ENCODE assay signal across 19 mouse cellular contexts in genomic region chr12:105188980-105189379, GRCm38 (mm10). TPM values are rescaled to one million over a fixed set of nuclear protein-coding genes. Genes with fewer than 3 reads are reported as not detected.
A peak's percentile ranks its signal among the peaks of the same experiment; 100 is the strongest.
DNase-seq lines count a peak whose midpoint lies in the region; ATAC-seq and TF ChIP-seq lines count a peak whose summit lies in the region.
"Not testable (repeated sequence)": the region's sequence is repeated elsewhere in the genome, so short reads cannot be mapped to it uniquely, and the experiment has no call there.
"Had no signal": no experiment of that assay in that cellular context is flagged by ENCODE, and none has a peak within 500 bp of the region (broad histone marks: within the 10 kb centered on the region; RNA-seq: fewer than 3 reads in every experiment).

No protein-coding gene starts in this region.

- TF ChIP-seq CTCF in CH12.LX (conservative IDR thresholded peaks at IDR 0.05 in 1 of 2, IDR thresholded peaks at IDR 0.05 in 1 of 2; ENCODE audit: low read depth in 2 of 2, low read length in 2 of 2), result peak; percentile 21 to 34
- TF ChIP-seq CTCF in bone marrow, adult 2 months (IDR thresholded peaks at IDR 0.05; ENCODE audit: control insufficient read depth, insufficient read depth, low read length), result peak; percentile 17; the same call in 1 of the 2 replicates
- TF ChIP-seq CTCF in liver, postnatal 0 days (IDR thresholded peaks at IDR 0.05; ENCODE audit: low read depth), result peak; percentile 54
- TF ChIP-seq CTCF in midbrain, postnatal 0 days (IDR thresholded peaks at IDR 0.05), result peak; percentile 35

- not testable (repeated sequence) for H3K4me3 ChIP-seq in CH12.LX (replicated peaks in 1 of 3; ENCODE audit: low read depth in 2 of 3, low read length in 2 of 3, poor library complexity in 1 of 3); bone marrow, adult 2 months (replicated peaks; ENCODE audit: control insufficient read depth, low read depth, low read length); liver, postnatal 0 days (ENCODE audit: low read depth, low read length); midbrain, postnatal 0 days (ENCODE audit: low read depth, low read length)

- WGBS in bone marrow, adult 2 months, result 30% methylated on average over 2 of the region's 2 CpGs
- WGBS in liver, postnatal 0 days (ENCODE audit: insufficient replicate concordance), result 33% methylated on average over 2 of the region's 2 CpGs
- 61% methylated on average over 2 of the region's 2 CpGs for WGBS in midbrain, postnatal 0 days

- not testable (repeated sequence) for H3K27ac ChIP-seq in CH12.LX (ENCODE audit: insufficient read depth, low read depth); bone marrow, adult 2 months (ENCODE audit: control insufficient read depth, insufficient read depth, low read depth, low read length, poor library complexity); liver, postnatal 0 days (ENCODE audit: low read depth); midbrain, postnatal 0 days (ENCODE audit: low read depth, low read length)

- not testable (repeated sequence) for H3K9ac ChIP-seq in CH12.LX (ENCODE audit: insufficient read depth, low read depth); liver, postnatal 0 days (replicated peaks); midbrain, postnatal 0 days (replicated peaks; ENCODE audit: low read length, poor library complexity, severe bottlenecking)

- H3K4me2 ChIP-seq in CH12.LX (ENCODE audit: insufficient read depth, low read depth, poor library complexity, severe bottlenecking); liver, postnatal 0 days (ENCODE audit: low read depth, low read length); midbrain, postnatal 0 days (ENCODE audit: low read depth, low read length, poor library complexity, severe bottlenecking): not testable (repeated sequence)

- H3K79me2 ChIP-seq in CH12.LX (replicated peaks; ENCODE audit: control insufficient read depth, extremely low read depth, insufficient read depth, poor library complexity, severe bottlenecking), result not testable (repeated sequence)

- TF ChIP-seq RAD21 in CH12.LX (IDR thresholded peaks at IDR 0.05; ENCODE audit: low read depth, low read length), result not testable (repeated sequence)

- DNase-seq in CH12.LX (ENCODE audit: extremely low read depth); liver, postnatal 0 days; midbrain, postnatal 0 days (ENCODE audit: low spot score): not testable (repeated sequence)
- peak; percentile 15 to 30 for DNase-seq in kidney, postnatal 4 days
- DNase-seq in testis, postnatal 10 days (ENCODE audit: low spot score), result peak; percentile 47

- dilution Hi-C loops in CH12.LX (cut with MboI; ENCODE audit: extremely low pct_ligation_motif_present, extremely low pct_unique_long_range_greater_than_20kb, low sequenced_read_pairs), result not testable (repeated sequence)

- peak; percentile 38; the same call in 1 of the 2 replicates for ATAC-seq in frontal cortex, adult (ENCODE audit: low TSS enrichment)
- ATAC-seq in hematopoietic stem cell, adult 5-6 weeks (replicated peaks in 1 of 2; ENCODE audit: insufficient read depth in 1 of 2, low FRiP score in 2 of 2, low TSS enrichment in 1 of 2, low read depth in 1 of 2, poor library complexity in 2 of 2, severe bottlenecking in 2 of 2), result peak; percentile 76 to 85; a peak in 3 of 4 replicates
- not testable (repeated sequence) for ATAC-seq in liver, postnatal 0 days; midbrain, postnatal 0 days (ENCODE audit: low FRiP score)

- TF ChIP-seq POLR2A in CH12.LX (IDR thresholded peaks at IDR 0.05; ENCODE audit: low read depth, low read length); bone marrow, adult 2 months (IDR thresholded peaks at IDR 0.05; ENCODE audit: borderline replicate concordance, control insufficient read depth, low read depth, low read length): not testable (repeated sequence)

- not testable (repeated sequence) for TF ChIP-seq EP300 in CH12.LX (IDR thresholded peaks at IDR 0.05; ENCODE audit: low read length); liver, postnatal 0 days (IDR thresholded peaks at IDR 0.05; ENCODE audit: low read depth)

- not testable (repeated sequence) for H3K4me1 ChIP-seq in CH12.LX (ENCODE audit: control insufficient read depth in 1 of 2, insufficient read depth in 2 of 2); bone marrow, adult 2 months (ENCODE audit: control insufficient read depth, insufficient read depth, low read length); liver, postnatal 0 days (ENCODE audit: insufficient read depth); midbrain, postnatal 0 days (ENCODE audit: insufficient read depth, low read length)

- in situ Hi-C loops in CH12.LX (cut with MboI; ENCODE audit: low pct_ligation_motif_present, low pct_unique_long_range_greater_than_20kb, low sequenced_read_pairs), result not testable (repeated sequence)

- H3K36me3 ChIP-seq in CH12.LX (replicated peaks in 1 of 2; ENCODE audit: control insufficient read depth in 1 of 2, insufficient read depth in 1 of 2, low read length in 1 of 2); liver, postnatal 0 days (replicated peaks; ENCODE audit: insufficient read depth, low read length); midbrain, postnatal 0 days (ENCODE audit: insufficient read depth, low read length): not testable (repeated sequence)

- H3K27me3 ChIP-seq in CH12.LX (replicated peaks), result peaks cover 14% of the 10 kb centered on the region
- not testable (repeated sequence) for H3K27me3 ChIP-seq in liver, postnatal 0 days (ENCODE audit: insufficient read depth, low read length); midbrain, postnatal 0 days (ENCODE audit: insufficient read depth, low read length)

- H3K9me3 ChIP-seq in CH12.LX (replicated peaks; ENCODE audit: low read length); liver, postnatal 0 days (ENCODE audit: low read length); midbrain, postnatal 0 days (ENCODE audit: low read length): not testable (repeated sequence)

RNA-seq across cellular contexts. Expression of gene Tcl1b3, which starts 1.9 kb away (rescaled TPM):
- not detected in 2 replicates for total RNA-seq in CH12.LX (2012; rRNA removed)
- not detected in 2 replicates for total RNA-seq in CH12.LX (2014; rRNA removed)
- polyA plus RNA-seq in CH12.LX (2012; ENCODE audit: insufficient read length, low read depth), result not detected in 2 replicates
- polyA plus RNA-seq in bone marrow, adult 2 months (2011; ENCODE audit: insufficient read depth, insufficient read length, low replicate concordance, missing spikeins), result not detected in 2 replicates
- total RNA-seq in hematopoietic stem cell, adult 5-6 weeks (2017), result not detected in 2 replicates
- not detected in 2 replicates for polyA plus RNA-seq in liver, postnatal 0 days (2015; fragmentation: Nextera tagmentation; extraction: Ambion mirVana)
- total RNA-seq in midbrain, postnatal 0 days (2014; rRNA removed), result not detected in 2 replicates
- polyA plus RNA-seq in midbrain, postnatal 0 days (2015; fragmentation: Nextera tagmentation; extraction: Ambion mirVana), result not detected in 2 replicates
- total RNA-seq: adrenal gland, adult 8-10 months; gastrocnemius, postnatal 25 days; left cerebral cortex, postnatal 25 days had no signal
- polyA plus RNA-seq: embryonic facial prominence, embryonic 15.5 days; forebrain, embryonic 14.5 days; heart, embryonic 12.5 days; hindbrain, embryonic 12.5 days; intestine, embryonic 16.5 days; liver, embryonic 12.5 days; neural tube, embryonic 15.5 days; thymus, postnatal 0 days had no signal

RNA-seq across cellular contexts. Expression of gene Tcl1b4, which starts 12.8 kb away (rescaled TPM):
- total RNA-seq in CH12.LX (2012; rRNA removed) (not detected in 2 replicates), CH12.LX (2014; rRNA removed) (not detected in 2 replicates)
- not detected in 2 replicates for polyA plus RNA-seq in CH12.LX (2012; ENCODE audit: insufficient read length, low read depth)
- polyA plus RNA-seq in bone marrow, adult 2 months (2011; ENCODE audit: insufficient read depth, insufficient read length, low replicate concordance, missing spikeins), result not detected in 2 replicates
- total RNA-seq in hematopoietic stem cell, adult 5-6 weeks (2017), result not detected in 2 replicates
- not detected in 2 replicates for polyA plus RNA-seq in liver, postnatal 0 days (2015; fragmentation: Nextera tagmentation; extraction: Ambion mirVana)
- total RNA-seq in midbrain, postnatal 0 days (2014; rRNA removed), result not detected in 2 replicates
- not detected in 2 replicates for polyA plus RNA-seq in midbrain, postnatal 0 days (2015; fragmentation: Nextera tagmentation; extraction: Ambion mirVana)
- total RNA-seq: adrenal gland, adult 8-10 months; gastrocnemius, postnatal 25 days; left cerebral cortex, postnatal 25 days had no signal
- polyA plus RNA-seq: embryonic facial prominence, embryonic 15.5 days; forebrain, embryonic 14.5 days; heart, embryonic 12.5 days; hindbrain, embryonic 12.5 days; intestine, embryonic 16.5 days; liver, embryonic 12.5 days; neural tube, embryonic 15.5 days; thymus, postnatal 0 days had no signal

RNA-seq across cellular contexts. Expression of gene Tcl1b5, which starts 12.8 kb away (rescaled TPM):
- not detected in 2 replicates for total RNA-seq in CH12.LX (2012; rRNA removed)
- total RNA-seq in CH12.LX (2014; rRNA removed), result not detected in 2 replicates
- polyA plus RNA-seq in CH12.LX (2012; ENCODE audit: insufficient read length, low read depth), result not detected in 2 replicates
- polyA plus RNA-seq in bone marrow, adult 2 months (2011; ENCODE audit: insufficient read depth, insufficient read length, low replicate concordance, missing spikeins), result not detected in 2 replicates
- not detected in 2 replicates for total RNA-seq in hematopoietic stem cell, adult 5-6 weeks (2017)
- not detected in 2 replicates for polyA plus RNA-seq in liver, postnatal 0 days (2015; fragmentation: Nextera tagmentation; extraction: Ambion mirVana)
- not detected in 2 replicates for total RNA-seq in midbrain, postnatal 0 days (2014; rRNA removed)
- polyA plus RNA-seq in midbrain, postnatal 0 days (2015; fragmentation: Nextera tagmentation; extraction: Ambion mirVana), result not detected in 2 replicates
- total RNA-seq: adrenal gland, adult 8-10 months; gastrocnemius, postnatal 25 days; left cerebral cortex, postnatal 25 days had no signal
- polyA plus RNA-seq: embryonic facial prominence, embryonic 15.5 days; forebrain, embryonic 14.5 days; heart, embryonic 12.5 days; hindbrain, embryonic 12.5 days; intestine, embryonic 16.5 days; liver, embryonic 12.5 days; neural tube, embryonic 15.5 days; thymus, postnatal 0 days had no signal

RNA-seq across cellular contexts. Expression of gene Tcl1b1, which starts 29.5 kb away (rescaled TPM):
- total RNA-seq in CH12.LX (2012; rRNA removed) (not detected in 2 replicates), CH12.LX (2014; rRNA removed) (not detected in 2 replicates)
- not detected in 2 replicates for polyA plus RNA-seq in CH12.LX (2012; ENCODE audit: insufficient read length, low read depth)
- not detected in 2 replicates for polyA plus RNA-seq in bone marrow, adult 2 months (2011; ENCODE audit: insufficient read depth, insufficient read length, low replicate concordance, missing spikeins)
- not detected in 2 replicates for total RNA-seq in hematopoietic stem cell, adult 5-6 weeks (2017)
- polyA plus RNA-seq in liver, postnatal 0 days (2015; fragmentation: Nextera tagmentation; extraction: Ambion mirVana), result not detected in 2 replicates
- total RNA-seq in midbrain, postnatal 0 days (2014; rRNA removed), result not detected in 2 replicates
- not detected in 2 replicates for polyA plus RNA-seq in midbrain, postnatal 0 days (2015; fragmentation: Nextera tagmentation; extraction: Ambion mirVana)
- total RNA-seq: adrenal gland, adult 8-10 months; gastrocnemius, postnatal 25 days; left cerebral cortex, postnatal 25 days had no signal
- polyA plus RNA-seq: embryonic facial prominence, embryonic 15.5 days; forebrain, embryonic 14.5 days; heart, embryonic 12.5 days; hindbrain, embryonic 12.5 days; intestine, embryonic 16.5 days; liver, embryonic 12.5 days; neural tube, embryonic 15.5 days; thymus, postnatal 0 days had no signal

RNA-seq across cellular contexts. Expression of gene Tcl1, which starts 33.6 kb away (rescaled TPM):
- total RNA-seq in CH12.LX (2012; rRNA removed) (not detected in 2 replicates), CH12.LX (2014; rRNA removed) (not detected in 2 replicates)
- polyA plus RNA-seq in CH12.LX (2012; ENCODE audit: insufficient read length, low read depth), result not detected in 2 replicates
- 7.6 TPM in 1 of 2 replicates, not detected in the other for polyA plus RNA-seq in bone marrow, adult 2 months (2011; ENCODE audit: insufficient read depth, insufficient read length, low replicate concordance, missing spikeins)
- not detected in 2 replicates for total RNA-seq in hematopoietic stem cell, adult 5-6 weeks (2017)
- polyA plus RNA-seq in liver, postnatal 0 days (2015; fragmentation: Nextera tagmentation; extraction: Ambion mirVana), result not detected in 2 replicates
- not detected in 2 replicates for total RNA-seq in midbrain, postnatal 0 days (2014; rRNA removed)
- not detected in 2 replicates for polyA plus RNA-seq in midbrain, postnatal 0 days (2015; fragmentation: Nextera tagmentation; extraction: Ambion mirVana)
- total RNA-seq: adrenal gland, adult 8-10 months; gastrocnemius, postnatal 25 days; left cerebral cortex, postnatal 25 days had no signal
- polyA plus RNA-seq: embryonic facial prominence, embryonic 15.5 days; forebrain, embryonic 14.5 days; heart, embryonic 12.5 days; hindbrain, embryonic 12.5 days; intestine, embryonic 16.5 days; liver, embryonic 12.5 days; neural tube, embryonic 15.5 days; thymus, postnatal 0 days had no signal
